9 mouse cellular contexts compared by ENCODE assay signal in genomic region chr7:76353469-76353868, GRCm38 (mm10).
A peak's percentile ranks its signal among the peaks of the same experiment; 100 is the strongest.
DNase-seq lines count a peak whose midpoint lies in the region; ATAC-seq lines count a peak whose summit lies in the region.
"Had no signal": no experiment of that assay in that cellular context is flagged by ENCODE, and none has a peak within 500 bp of the region (broad histone marks: within the 10 kb centered on the region; RNA-seq: fewer than 3 reads in every experiment).

No protein-coding gene starts in this region.

- no peaks in the 10 kb centered on the region for H3K4me1 ChIP-seq in midbrain, embryonic 10.5 days
- no peaks in the 10 kb centered on the region for H3K4me1 ChIP-seq in midbrain, embryonic 13.5 days (replicated peaks)

- no peaks in the 10 kb centered on the region for H3K9me3 ChIP-seq in midbrain, embryonic 10.5 days (replicated peaks)
- no peaks in the 10 kb centered on the region for H3K9me3 ChIP-seq in midbrain, embryonic 13.5 days

- H3K4me3 ChIP-seq in midbrain, embryonic 10.5 days = no peak overlapping the region
- H3K4me3 ChIP-seq in midbrain, embryonic 13.5 days (replicated peaks) = no peak overlapping the region

- H3K4me2 ChIP-seq in midbrain, embryonic 13.5 days (replicated peaks) = no peak overlapping the region

- no peak overlapping the region for H3K27ac ChIP-seq in midbrain, embryonic 10.5 days (replicated peaks)
- no peak overlapping the region for H3K27ac ChIP-seq in midbrain, embryonic 13.5 days

- ATAC-seq in midbrain, embryonic 13.5 days = no peak

- 57% methylated on average over 10 of the region's 10 CpGs for WGBS in midbrain, embryonic 10.5 days
- whole genome bisulfite sequencing in midbrain, embryonic 13.5 days = 59% methylated on average over 10 of the region's 10 CpGs

- no peak overlapping the region for H3K9ac ChIP-seq in midbrain, embryonic 13.5 days (replicated peaks)

- no peaks in the 10 kb centered on the region for H3K36me3 ChIP-seq in midbrain, embryonic 10.5 days
- H3K36me3 ChIP-seq in midbrain, embryonic 13.5 days = no peaks in the 10 kb centered on the region

- peak; percentile 8 to 22 for DNase-seq in adrenal gland, adult 18-20 months (ENCODE audit: low spot score in 2 of 2)
- no peak for DNase-seq in adrenal gland, postnatal 4 days (ENCODE audit: low spot score in 2 of 2)
- peak; percentile 27 for DNase-seq in midbrain, embryonic 10.5 days (ENCODE audit: low spot score)
- DNase-seq in forelimb bud, embryonic 11.5 days (ENCODE audit: low read depth, low spot score) = peak; percentile 19
- DNase-seq in thymus, postnatal 14 days = peak; percentile 62
- no peak for DNase-seq in layer of hippocampus, adult 8-10 months (ENCODE audit: low spot score in 2 of 2)
- DNase-seq in ovary, postnatal 36 days (ENCODE audit: low spot score) = no peak
- DNase-seq: cerebellum, adult 9-11 months had no signal

- no peaks in the 10 kb centered on the region for H3K27me3 ChIP-seq in midbrain, embryonic 10.5 days (ENCODE audit: low read depth, poor library complexity, severe bottlenecking)
- H3K27me3 ChIP-seq in midbrain, embryonic 13.5 days = no peaks in the 10 kb centered on the region

Comparison
In these comparisons a context has a peak if more than half of its experiments do, and no peak if none do; other contexts are left out.
1. DNase-seq: peak in adrenal gland, adult 18-20 months (2 of 2), midbrain, embryonic 10.5 days (single experiment), forelimb bud, embryonic 11.5 days (single experiment) and thymus, postnatal 14 days (single experiment); none in adrenal gland, postnatal 4 days (0 of 2), layer of hippocampus, adult 8-10 months (0 of 2) and ovary, postnatal 36 days (single experiment).